16 mouse cellular contexts compared by ENCODE assay signal in the genomic region with DNA sequence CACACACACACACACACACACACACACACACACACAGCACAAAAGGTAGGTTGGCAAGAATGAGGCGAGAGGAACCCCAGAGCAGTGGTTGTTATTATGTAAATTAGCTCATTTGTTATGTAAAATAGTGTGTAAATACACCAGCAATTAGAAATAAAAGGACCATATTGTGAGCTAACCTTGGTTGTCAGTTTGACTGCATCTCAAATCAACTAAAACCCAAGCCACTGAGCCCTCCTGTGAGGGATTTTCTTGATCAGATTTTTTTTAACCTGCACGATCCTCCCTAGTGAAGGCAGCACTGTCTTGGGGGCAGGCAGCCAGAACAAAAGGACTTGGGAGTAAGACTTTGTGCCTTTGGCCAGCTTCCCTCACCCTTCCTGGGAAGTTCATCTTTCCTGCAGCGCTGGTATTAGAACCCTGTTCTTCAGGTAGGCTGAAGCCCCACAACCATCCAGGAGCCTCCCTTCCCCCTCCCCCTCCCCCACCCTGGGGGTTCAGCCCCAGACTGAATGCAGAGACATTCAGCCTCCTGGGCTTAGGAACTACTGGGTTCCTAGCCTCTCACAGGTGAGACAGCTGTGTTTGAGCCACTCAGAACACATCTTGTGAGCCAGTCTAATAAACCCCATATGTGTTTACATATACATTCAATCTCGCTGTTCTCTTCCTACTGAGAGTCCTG.
DNase-seq lines count a peak whose midpoint lies in the region; ATAC-seq and TF ChIP-seq lines count a peak whose summit lies in the region.
"Had no signal": no experiment of that assay in that cellular context is flagged by ENCODE, and none has a peak within 500 bp of the region (broad histone marks: within the 10 kb centered on the region; RNA-seq: fewer than 3 reads in every experiment).

No protein-coding gene starts in this region.

- 75% methylated on average over 4 of the region's 4 CpGs for WGBS in kidney, adult 2 months
- WGBS in forebrain, embryonic 12.5 days: 22% methylated on average over 4 of the region's 4 CpGs
- WGBS in midbrain, embryonic 14.5 days: 28% methylated on average over 4 of the region's 4 CpGs

- H3K27me3 ChIP-seq in kidney, adult 2 months (replicated peaks; ENCODE audit: control insufficient read depth, insufficient read depth, low read length): no peaks in the 10 kb centered on the region
- H3K27me3 ChIP-seq in forebrain, embryonic 12.5 days: 0 out of 2 replicates have a peak, but pooled peaks cover 3% of the 10 kb centered on the region
- no peaks in the 10 kb centered on the region for H3K27me3 ChIP-seq in midbrain, embryonic 14.5 days (ENCODE audit: control insufficient read depth, insufficient read depth, low read length)
- H3K27me3 ChIP-seq: limb, embryonic 15.5 days had no signal

- peak; percentile 36 for DNase-seq in kidney, adult 2 months
- no peak for DNase-seq in kidney, postnatal 4 days
- DNase-seq in ES-E14 (ENCODE audit: low read depth, low spot score): peak; percentile 40
- peak; percentile 41 for DNase-seq in midbrain, embryonic 14.5 days
- DNase-seq in lung, postnatal 36 days: no peak
- DNase-seq in adrenal gland, postnatal 10 days: no peak
- DNase-seq: adrenal gland, postnatal 25 days; cerebellum, adult 9-11 months; heart, adult 18-20 months; layer of hippocampus, adult 9-11 months; liver, postnatal 0 days; right cerebral cortex, postnatal 4 days had no signal

- no peaks in the 10 kb centered on the region for H3K4me1 ChIP-seq in kidney, adult 2 months (ENCODE audit: control insufficient read depth, insufficient read depth, low read length)
- H3K4me1 ChIP-seq in ES-E14 (ENCODE audit: control insufficient read depth in 2 of 2, insufficient read depth in 2 of 2, low read length in 2 of 2, poor library complexity in 1 of 2): peaks cover under 1 to 4% of the 10 kb centered on the region in 2 experiments; a peak in 3 of 4 replicates
- H3K4me1 ChIP-seq in forebrain, embryonic 12.5 days: peaks cover 14% of the 10 kb centered on the region
- peaks cover 5% of the 10 kb centered on the region for H3K4me1 ChIP-seq in midbrain, embryonic 14.5 days (ENCODE audit: control insufficient read depth, insufficient read depth, low read length)
- H3K4me1 ChIP-seq: limb, embryonic 15.5 days had no signal

- no peaks in the 10 kb centered on the region for H3K36me3 ChIP-seq in kidney, adult 2 months (ENCODE audit: control insufficient read depth, insufficient read depth, low read length)
- 0 out of 2 replicates have a peak, but pooled peaks cover 2% of the 10 kb centered on the region for H3K36me3 ChIP-seq in ES-E14 (ENCODE audit: control insufficient read depth, insufficient read depth, low read length, poor library complexity, severe bottlenecking)
- H3K36me3 ChIP-seq in forebrain, embryonic 12.5 days (replicated peaks): no peaks in the 10 kb centered on the region
- H3K36me3 ChIP-seq in midbrain, embryonic 14.5 days (ENCODE audit: control insufficient read depth, insufficient read depth, low read length): no peaks in the 10 kb centered on the region
- H3K36me3 ChIP-seq: limb, embryonic 15.5 days had no signal

- peak; percentile 87 for ATAC-seq in forebrain, embryonic 12.5 days (ENCODE audit: low FRiP score)
- peak; percentile 50; the same call in 1 of the 2 replicates for ATAC-seq in midbrain, embryonic 14.5 days (ENCODE audit: low FRiP score, low TSS enrichment)
- ATAC-seq: liver, postnatal 0 days had no signal

- peaks cover 9% of the 10 kb centered on the region; the same call in 1 of the 2 replicates for H3K9me3 ChIP-seq in ES-E14 (ENCODE audit: control insufficient read depth, insufficient read depth, low read depth, low read length)
- peaks cover 14% of the 10 kb centered on the region for H3K9me3 ChIP-seq in forebrain, embryonic 12.5 days
- 0 out of 2 replicates have a peak, but pooled peaks cover 3% of the 10 kb centered on the region for H3K9me3 ChIP-seq in midbrain, embryonic 14.5 days (ENCODE audit: control insufficient read depth, low read length)
- H3K9me3 ChIP-seq: limb, embryonic 15.5 days had no signal

- H3K4me3 ChIP-seq in kidney, adult 2 months (ENCODE audit: insufficient read depth, low read depth, low read length): no peak overlapping the region
- H3K4me3 ChIP-seq in ES-E14 (ENCODE audit: insufficient read depth in 1 of 2, low read depth in 1 of 2, low read length in 2 of 2, poor library complexity in 1 of 2, severe bottlenecking in 1 of 2): no peak overlapping the region
- no peak overlapping the region for H3K4me3 ChIP-seq in forebrain, embryonic 12.5 days (replicated peaks)
- no peak overlapping the region for H3K4me3 ChIP-seq in midbrain, embryonic 14.5 days (replicated peaks; ENCODE audit: low read depth, low read length)
- H3K4me3 ChIP-seq: erythroblast, embryonic 14.5 days; limb, embryonic 15.5 days had no signal

- no peak for TF ChIP-seq CTCF in kidney, adult 2 months (conservative IDR thresholded peaks at IDR 0.05; ENCODE audit: insufficient read depth, insufficient read length, low read depth, low read length)

- TF ChIP-seq POLR2A in kidney, adult 2 months (IDR thresholded peaks at IDR 0.05; ENCODE audit: low read depth, low read length): no peak

- H3K4me2 ChIP-seq in forebrain, embryonic 12.5 days: no peak overlapping the region
- no peak overlapping the region for H3K4me2 ChIP-seq in midbrain, embryonic 14.5 days (ENCODE audit: low read length)
- H3K4me2 ChIP-seq: limb, embryonic 15.5 days had no signal

- H3K9ac ChIP-seq in ES-E14 (ENCODE audit: insufficient read depth, low read depth, low read length, poor library complexity, severe bottlenecking): no peak overlapping the region
- H3K9ac ChIP-seq in forebrain, embryonic 12.5 days: no peak overlapping the region
- no peak overlapping the region for H3K9ac ChIP-seq in midbrain, embryonic 14.5 days (replicated peaks; ENCODE audit: low read length)
- H3K9ac ChIP-seq: limb, embryonic 15.5 days; liver, postnatal 0 days had no signal

- no peak overlapping the region for H3K27ac ChIP-seq in kidney, adult 2 months (ENCODE audit: insufficient read depth, low read depth, low read length)
- peak overlapping the region; percentile 82 for H3K27ac ChIP-seq in ES-E14 (ENCODE audit: insufficient read depth, low read depth, low read length, poor library complexity, severe bottlenecking)
- peak overlapping the region; percentile 53 for H3K27ac ChIP-seq in forebrain, embryonic 12.5 days
- H3K27ac ChIP-seq in midbrain, embryonic 14.5 days (replicated peaks; ENCODE audit: low read depth, low read length): no peak overlapping the region
- H3K27ac ChIP-seq: kidney, postnatal 0 days; limb, embryonic 15.5 days had no signal

- in situ Hi-C loops in ES-E14 (cut with MboI; ENCODE audit: low sequenced_read_pairs in 2 of 2, unreplicated experiment in 2 of 2): no loop called here

TF ChIP-seq in ES-E14, 5 proteins besides CTCF, POLR2A, EP300 and RAD21:
- TF ChIP-seq CHD2 (IDR thresholded peaks at IDR 0.05; ENCODE audit: low read depth, low read length) (no peak), ZNF384 (IDR thresholded peaks at IDR 0.05; ENCODE audit: low read depth, low read length) (peak; percentile 77)
TF ChIP-seq in ES-E14: peak in this region for 1.

Comparison
In these comparisons a context has a peak if more than half of its experiments do, and no peak if none do; other contexts are left out.
1. DNase-seq: peak in kidney, adult 2 months (single experiment), ES-E14 (single experiment) and midbrain, embryonic 14.5 days (single experiment); none in kidney, postnatal 4 days (0 of 2), lung, postnatal 36 days (single experiment) and adrenal gland, postnatal 10 days (single experiment).
2. H3K27ac ChIP-seq: peak in ES-E14 (single experiment) and forebrain, embryonic 12.5 days (single experiment); none in kidney, adult 2 months (single experiment) and midbrain, embryonic 14.5 days (single experiment).